Comparison of ENCODE assay signal across 16 mouse cellular contexts in the genomic region with DNA sequence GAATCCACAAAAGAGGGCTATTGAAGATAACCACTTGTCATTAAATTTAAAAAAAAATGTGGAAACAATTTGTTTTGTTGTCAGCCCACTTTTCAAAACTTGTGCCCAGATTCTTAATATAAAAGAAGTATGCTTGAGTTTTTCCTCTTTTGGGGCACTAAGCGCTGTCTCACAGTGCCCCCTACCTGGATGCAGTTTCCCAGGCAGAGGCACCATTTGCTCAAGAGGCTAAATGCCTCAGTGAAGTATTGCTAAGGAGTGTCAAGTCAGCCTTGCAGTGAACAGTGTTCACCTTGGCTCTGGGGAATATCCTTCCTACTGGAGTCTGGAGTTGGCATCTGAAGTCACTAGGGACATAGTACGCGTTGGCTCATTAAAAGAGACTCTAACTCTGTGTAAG.
DNase-seq lines count a peak whose midpoint lies in the region; ATAC-seq and TF ChIP-seq lines count a peak whose summit lies in the region.
"Had no signal": no experiment of that assay in that cellular context is flagged by ENCODE, and none has a peak within 500 bp of the region (broad histone marks: within the 10 kb centered on the region; RNA-seq: fewer than 3 reads in every experiment).

No protein-coding gene starts in this region.

- TF ChIP-seq POLR2A in CH12.LX (IDR thresholded peaks at IDR 0.05; ENCODE audit: low read depth, low read length) = no peak
- TF ChIP-seq POLR2A in cortical plate, adult 2 months (IDR thresholded peaks at IDR 0.05; ENCODE audit: extremely low read depth, insufficient read depth, low read length) = no peak

- peak; percentile 38 for TF ChIP-seq CTCF in hindbrain, postnatal 0 days (IDR thresholded peaks at IDR 0.05; ENCODE audit: low read depth)
- peak; percentile 44 for TF ChIP-seq CTCF in liver, embryonic 14.5 days (IDR thresholded peaks at IDR 0.05; ENCODE audit: low read depth)
- TF ChIP-seq CTCF in CH12.LX (conservative IDR thresholded peaks at IDR 0.05 in 1 of 2, IDR thresholded peaks at IDR 0.05 in 1 of 2; ENCODE audit: low read depth in 2 of 2, low read length in 2 of 2) = peak in 1 of 2 experiments; percentile 49; a peak in 2 of 4 replicates
- peak; percentile 36; the same call in 1 of the 2 replicates for TF ChIP-seq CTCF in cortical plate, adult 2 months (IDR thresholded peaks at IDR 0.05; ENCODE audit: extremely low read depth, insufficient read depth, low read length)

- no peaks in the 10 kb centered on the region for H3K9me3 ChIP-seq in hindbrain, postnatal 0 days (ENCODE audit: low read length)
- H3K9me3 ChIP-seq in hindbrain, embryonic 13.5 days = no peaks in the 10 kb centered on the region
- no peaks in the 10 kb centered on the region for H3K9me3 ChIP-seq in liver, embryonic 14.5 days (ENCODE audit: control insufficient read depth, low read length)
- no peaks in the 10 kb centered on the region for H3K9me3 ChIP-seq in liver, embryonic 11.5 days (ENCODE audit: control insufficient read depth, low read length)
- no peaks in the 10 kb centered on the region for H3K9me3 ChIP-seq in CH12.LX (replicated peaks; ENCODE audit: low read length)
- H3K9me3 ChIP-seq: forebrain, embryonic 13.5 days; heart, embryonic 13.5 days; limb, embryonic 13.5 days; lung, embryonic 15.5 days had no signal

- DNase-seq in hindbrain, postnatal 0 days (ENCODE audit: low spot score) = no peak
- DNase-seq in liver, embryonic 14.5 days (ENCODE audit: low read depth in 3 of 3, low spot score in 3 of 3) = no peak
- DNase-seq in liver, embryonic 11.5 days (ENCODE audit: low spot score) = no peak
- DNase-seq in CH12.LX (ENCODE audit: extremely low read depth) = no peak
- DNase-seq: embryo, embryonic 11 days; kidney, postnatal 14 days; layer of hippocampus, adult 9-11 months; spleen, adult 18-20 months; thymus, postnatal 36 days had no signal

- H3K36me3 ChIP-seq in hindbrain, postnatal 0 days (ENCODE audit: insufficient read depth, low read length) = no peaks in the 10 kb centered on the region
- H3K36me3 ChIP-seq in hindbrain, embryonic 13.5 days = no peaks in the 10 kb centered on the region
- H3K36me3 ChIP-seq in liver, embryonic 14.5 days (replicated peaks; ENCODE audit: control insufficient read depth, insufficient read depth, low read depth) = no peaks in the 10 kb centered on the region; the same call in 1 of the 2 replicates
- H3K36me3 ChIP-seq in liver, embryonic 11.5 days (ENCODE audit: control insufficient read depth, insufficient read depth, low read length) = no peaks in the 10 kb centered on the region
- H3K36me3 ChIP-seq in CH12.LX (replicated peaks in 1 of 2; ENCODE audit: control insufficient read depth in 1 of 2, insufficient read depth in 1 of 2, low read length in 1 of 2) = peaks cover 0 to 12% of the 10 kb centered on the region in 2 experiments
- H3K36me3 ChIP-seq: heart, embryonic 13.5 days; limb, embryonic 13.5 days; lung, embryonic 15.5 days had no signal

- H3K27ac ChIP-seq in hindbrain, postnatal 0 days = no peak overlapping the region
- no peak overlapping the region for H3K27ac ChIP-seq in hindbrain, embryonic 13.5 days
- H3K27ac ChIP-seq in liver, embryonic 14.5 days = no peak overlapping the region
- no peak overlapping the region for H3K27ac ChIP-seq in liver, embryonic 11.5 days (ENCODE audit: low read depth, low read length)
- 0 out of 2 replicates have a peak overlapping the region, but pooled peaks have one; percentile 2 for H3K27ac ChIP-seq in CH12.LX (ENCODE audit: insufficient read depth, low read depth)
- no peak overlapping the region for H3K27ac ChIP-seq in cortical plate, adult 2 months (ENCODE audit: insufficient read depth, low read length)
- H3K27ac ChIP-seq: forebrain, embryonic 13.5 days; heart, embryonic 13.5 days; limb, embryonic 13.5 days; lung, embryonic 15.5 days had no signal

- 80% methylated on average over 3 of the region's 3 CpGs for WGBS in hindbrain, postnatal 0 days
- WGBS in hindbrain, embryonic 13.5 days = 85% methylated on average over 3 of the region's 3 CpGs
- 93% methylated on average over 3 of the region's 3 CpGs for WGBS in liver, embryonic 14.5 days (ENCODE audit: insufficient replicate concordance)
- 94% methylated on average over 3 of the region's 3 CpGs for WGBS in liver, embryonic 11.5 days

- peaks cover 68% of the 10 kb centered on the region for H3K79me2 ChIP-seq in CH12.LX (replicated peaks; ENCODE audit: control insufficient read depth, extremely low read depth, insufficient read depth, poor library complexity, severe bottlenecking)

- no peak for TF ChIP-seq EP300 in liver, embryonic 14.5 days (IDR thresholded peaks at IDR 0.05; ENCODE audit: low read depth)
- no peak for TF ChIP-seq EP300 in CH12.LX (IDR thresholded peaks at IDR 0.05; ENCODE audit: low read length)

- H3K4me2 ChIP-seq in hindbrain, postnatal 0 days (ENCODE audit: low read depth, low read length) = no peak overlapping the region
- no peak overlapping the region for H3K4me2 ChIP-seq in hindbrain, embryonic 13.5 days
- no peak overlapping the region for H3K4me2 ChIP-seq in liver, embryonic 14.5 days (ENCODE audit: low read depth)
- no peak overlapping the region for H3K4me2 ChIP-seq in liver, embryonic 11.5 days
- H3K4me2 ChIP-seq in CH12.LX (ENCODE audit: insufficient read depth, low read depth, poor library complexity, severe bottlenecking) = no peak overlapping the region
- H3K4me2 ChIP-seq: forebrain, embryonic 13.5 days; heart, embryonic 13.5 days; limb, embryonic 13.5 days; lung, embryonic 15.5 days had no signal

- no peak overlapping the region for H3K4me3 ChIP-seq in hindbrain, postnatal 0 days (ENCODE audit: low read length)
- H3K4me3 ChIP-seq in hindbrain, embryonic 13.5 days = no peak overlapping the region
- H3K4me3 ChIP-seq in liver, embryonic 14.5 days (ENCODE audit: insufficient read depth in 1 of 2, low read depth in 2 of 2, low read length in 2 of 2) = no peak overlapping the region
- H3K4me3 ChIP-seq in liver, embryonic 11.5 days (ENCODE audit: low read depth, low read length) = no peak overlapping the region
- no peak overlapping the region for H3K4me3 ChIP-seq in CH12.LX (replicated peaks in 1 of 3; ENCODE audit: low read depth in 2 of 3, low read length in 2 of 3, poor library complexity in 1 of 3)
- no peak overlapping the region for H3K4me3 ChIP-seq in cortical plate, adult 2 months (ENCODE audit: insufficient read depth, low read length)
- H3K4me3 ChIP-seq: forebrain, embryonic 13.5 days; heart, embryonic 13.5 days; limb, embryonic 13.5 days; lung, embryonic 15.5 days had no signal

- dilution Hi-C loops in CH12.LX (cut with MboI; ENCODE audit: extremely low pct_ligation_motif_present, extremely low pct_unique_long_range_greater_than_20kb, low sequenced_read_pairs) = no loop called here

- peak; percentile 58 for TF ChIP-seq RAD21 in CH12.LX (IDR thresholded peaks at IDR 0.05; ENCODE audit: low read depth, low read length)

- H3K27me3 ChIP-seq in hindbrain, postnatal 0 days (ENCODE audit: insufficient read depth, low read length) = no peaks in the 10 kb centered on the region
- H3K27me3 ChIP-seq in hindbrain, embryonic 13.5 days = no peaks in the 10 kb centered on the region
- no peaks in the 10 kb centered on the region for H3K27me3 ChIP-seq in liver, embryonic 14.5 days (ENCODE audit: control insufficient read depth, insufficient read depth, low read length)
- no peaks in the 10 kb centered on the region for H3K27me3 ChIP-seq in liver, embryonic 11.5 days (replicated peaks; ENCODE audit: control insufficient read depth, insufficient read depth, low read length)
- H3K27me3 ChIP-seq in CH12.LX (replicated peaks) = no peaks in the 10 kb centered on the region
- H3K27me3 ChIP-seq: forebrain, embryonic 13.5 days; heart, embryonic 13.5 days; limb, embryonic 13.5 days; lung, embryonic 15.5 days had no signal

- H3K9ac ChIP-seq in hindbrain, postnatal 0 days (replicated peaks; ENCODE audit: low read length) = no peak overlapping the region
- no peak overlapping the region for H3K9ac ChIP-seq in hindbrain, embryonic 13.5 days
- H3K9ac ChIP-seq in liver, embryonic 14.5 days (replicated peaks) = no peak overlapping the region
- H3K9ac ChIP-seq in liver, embryonic 11.5 days (ENCODE audit: low read depth, low read length) = no peak overlapping the region
- no peak overlapping the region for H3K9ac ChIP-seq in CH12.LX (ENCODE audit: insufficient read depth, low read depth)
- H3K9ac ChIP-seq: forebrain, embryonic 13.5 days; heart, embryonic 13.5 days; limb, embryonic 13.5 days; lung, embryonic 15.5 days had no signal

- no peak for ATAC-seq in hindbrain, postnatal 0 days
- ATAC-seq in hindbrain, embryonic 13.5 days (ENCODE audit: low FRiP score) = no peak
- ATAC-seq in liver, embryonic 14.5 days (ENCODE audit: insufficient read depth) = 0 out of 2 replicates have a peak, but pooled peaks have one; percentile 18
- no peak for ATAC-seq in liver, embryonic 11.5 days (replicated peaks; ENCODE audit: low FRiP score)
- no peak for ATAC-seq in CD4-positive, CD25-positive, alpha-beta regulatory T cell, adult 4 months
- ATAC-seq: forebrain, embryonic 13.5 days had no signal

- no peaks in the 10 kb centered on the region for H3K4me1 ChIP-seq in hindbrain, postnatal 0 days (ENCODE audit: insufficient read depth, low read length)
- H3K4me1 ChIP-seq in hindbrain, embryonic 13.5 days (replicated peaks) = peaks cover 29% of the 10 kb centered on the region
- peaks cover 0 to 10% of the 10 kb centered on the region in 2 experiments; a peak in 2 of 4 replicates for H3K4me1 ChIP-seq in liver, embryonic 14.5 days (replicated peaks; ENCODE audit: control insufficient read depth in 2 of 2, insufficient read depth in 2 of 2, low read length in 1 of 2)
- H3K4me1 ChIP-seq in liver, embryonic 11.5 days (replicated peaks; ENCODE audit: control insufficient read depth, insufficient read depth, low read length) = peaks cover 14% of the 10 kb centered on the region
- peaks cover 6 to 80% of the 10 kb centered on the region in 2 experiments; a peak in 3 of 4 replicates for H3K4me1 ChIP-seq in CH12.LX (ENCODE audit: control insufficient read depth in 1 of 2, insufficient read depth in 2 of 2)
- H3K4me1 ChIP-seq in cortical plate, adult 2 months (ENCODE audit: control insufficient read depth, insufficient read depth, low read length) = peaks cover 3% of the 10 kb centered on the region; the same call in 1 of the 2 replicates

- in situ Hi-C loops in CH12.LX (cut with MboI; ENCODE audit: low pct_ligation_motif_present, low pct_unique_long_range_greater_than_20kb, low sequenced_read_pairs) = no loop called here

TF ChIP-seq in CH12.LX, 34 proteins besides CTCF, POLR2A, EP300 and RAD21:
- TF ChIP-seq JUND (conservative IDR thresholded peaks at IDR 0.05; ENCODE audit: low read depth, low read length) (no peak), SMC3 (IDR thresholded peaks at IDR 0.05; ENCODE audit: low read depth, low read length) (peak; percentile 29; the same call in 1 of the 2 replicates)
